Mouse (Mus musculus) olfactory bulb, adult 2 months (tissue): ENCODE data around the gene Slc36a3.
"Not testable (repeated sequence)": the region's sequence is repeated elsewhere in the genome, so short reads cannot be mapped to it uniquely, and the experiment has no call there.

ENCODE experiments used
- CTCF ChIP-seq: fragments of 200-500 bp; IDR thresholded peaks from 2 replicates; pipeline ENCODE4 v1.5.1; 2012; ENCODE audit warnings: low read depth, mild to moderate bottlenecking, low read length, moderate library complexity; ENCODE audit not compliant: insufficient read depth
- POLR2A ChIP-seq: fragments of 200-500 bp; IDR thresholded peaks from 2 replicates; pipeline ENCODE4 v1.6.1; 2012; ENCODE audit warnings: mild to moderate bottlenecking, low read depth, low read length, moderate library complexity; ENCODE audit not compliant: insufficient read depth

GRCm38 (mm10) chr11:55096296-55096695 lies 55.2 kb downstream of the Slc36a3 start:
- TF ChIP-seq POLR2A, CTCF: not testable (repeated sequence)
